Mouse (Mus musculus): ENCODE measurements around the gene Frat1. TPM values are rescaled to one million over a fixed set of nuclear protein-coding genes. Genes with fewer than 3 reads are reported as not detected.

The Frat1 gene
- polyA plus RNA-seq, 1 experiment from 2014 or later: 19.9 TPM

DNA sequence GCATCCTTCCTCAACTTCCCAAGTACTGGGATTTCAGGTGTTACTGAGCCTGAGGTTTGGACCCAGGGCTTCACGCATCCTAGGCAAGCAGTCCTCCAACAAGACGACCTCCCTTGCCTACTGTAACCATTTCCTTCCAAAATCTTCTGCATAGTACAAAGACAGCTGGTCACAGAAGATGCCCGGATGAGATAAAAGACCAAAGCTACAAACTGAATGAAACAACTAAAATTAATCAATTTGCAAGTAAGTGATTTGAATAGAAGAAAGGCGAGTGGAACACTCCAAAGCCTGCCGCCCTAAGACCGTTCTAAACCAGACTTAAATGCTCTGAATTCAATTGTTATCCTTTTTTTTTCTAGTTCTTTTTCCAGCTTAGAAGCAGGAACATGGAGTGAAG is 5.6 kb downstream of the Frat1 start:
- H3K4me1 ChIP-seq (replicated peaks; ENCODE audit: control insufficient read depth, insufficient read depth, low read length): peaks cover 68% of the 10 kb centered on the region
- no peak for ATAC-seq (replicated peaks; ENCODE audit: low FRiP score)
- H3K27me3 ChIP-seq (replicated peaks; ENCODE audit: control insufficient read depth, insufficient read depth, low read length): no peaks in the 10 kb centered on the region
- no peak for DNase-seq (ENCODE audit: low spot score)
- 46% methylated on average over 6 of the region's 6 CpGs for WGBS
- H3K36me3 ChIP-seq (ENCODE audit: control insufficient read depth, insufficient read depth, low read length): no peaks in the 10 kb centered on the region
- H3K27ac ChIP-seq (ENCODE audit: low read depth, low read length): peak overlapping the region; percentile 99
- peak overlapping the region; percentile 26; the same call in 1 of the 2 replicates for H3K4me3 ChIP-seq (ENCODE audit: low read depth, low read length)
- no peaks in the 10 kb centered on the region for H3K9me3 ChIP-seq (ENCODE audit: control insufficient read depth, low read length)
- H3K9ac ChIP-seq (ENCODE audit: low read depth, low read length): 0 out of 2 replicates have a peak overlapping the region, but pooled peaks have one; percentile 22
- H3K4me2 ChIP-seq: peak overlapping the region; percentile 61

DNA sequence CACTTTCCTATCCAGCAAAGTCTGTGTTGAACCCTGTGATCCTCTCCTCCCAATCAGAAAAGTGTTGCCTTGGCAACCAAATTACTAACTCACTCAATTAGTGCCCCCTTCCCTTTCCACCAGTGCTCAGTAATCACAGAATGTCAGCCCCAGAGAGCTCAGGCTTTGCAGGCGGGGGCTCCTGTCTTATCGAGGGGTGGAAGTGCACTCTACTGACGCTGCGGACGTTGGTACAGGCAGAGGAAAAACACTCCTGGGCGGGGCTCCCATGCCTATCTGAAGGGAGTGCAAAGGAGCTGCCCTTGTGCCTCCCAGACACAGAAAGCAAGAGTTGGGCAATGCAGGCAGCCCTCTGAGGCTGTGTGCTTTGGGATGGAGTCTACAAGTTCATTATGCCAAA is 6.0 kb downstream of the Frat1 start:
- peak; percentile 90 for ATAC-seq (replicated peaks; ENCODE audit: low FRiP score)
- Histone ChIP-seq H3K4me1 (replicated peaks; ENCODE audit: control insufficient read depth, insufficient read depth, low read length) (peaks cover 68% of the 10 kb centered on the region), H3K27me3 (replicated peaks; ENCODE audit: control insufficient read depth, insufficient read depth, low read length) (no peaks in the 10 kb centered on the region), H3K36me3 (ENCODE audit: control insufficient read depth, insufficient read depth, low read length) (no peaks in the 10 kb centered on the region), H3K27ac (ENCODE audit: low read depth, low read length) (peak overlapping the region; percentile 99), H3K4me2 (peak overlapping the region; percentile 61), H3K4me3 (ENCODE audit: low read depth, low read length) (peak overlapping the region; percentile 26), H3K9me3 (ENCODE audit: control insufficient read depth, low read length) (no peaks in the 10 kb centered on the region), H3K9ac (ENCODE audit: low read depth, low read length) (peak overlapping the region; percentile 56; the same call in 1 of the 2 replicates)
- DNase-seq (ENCODE audit: low spot score): peak; percentile 80
- WGBS: under 1% methylated on average over 6 of the region's 6 CpGs

GRCm38 (mm10) chr19:41836719-41837118 is 6.9 kb downstream of the Frat1 start:
- Histone ChIP-seq H3K4me1 (replicated peaks; ENCODE audit: control insufficient read depth, insufficient read depth, low read length) (peaks cover 71% of the 10 kb centered on the region), H3K36me3 (ENCODE audit: control insufficient read depth, insufficient read depth, low read length) (no peaks in the 10 kb centered on the region), H3K27me3 (replicated peaks; ENCODE audit: control insufficient read depth, insufficient read depth, low read length) (no peaks in the 10 kb centered on the region), H3K9me3 (ENCODE audit: control insufficient read depth, low read length) (no peaks in the 10 kb centered on the region), H3K4me3 (ENCODE audit: low read depth, low read length) (peak overlapping the region; percentile 9; the same call in 1 of the 2 replicates), H3K4me2 (peak overlapping the region; percentile 61), H3K27ac (ENCODE audit: low read depth, low read length) (peak overlapping the region; percentile 99), H3K9ac (ENCODE audit: low read depth, low read length) (peak overlapping the region; percentile 56; the same call in 1 of the 2 replicates)
- DNase-seq (ENCODE audit: low spot score): no peak
- WGBS: 44% methylated on average over 3 of the region's 3 CpGs
- no peak for ATAC-seq (replicated peaks; ENCODE audit: low FRiP score)

GRCm38 (mm10) chr19:41837194-41837916 is 7.6 kb downstream of the Frat1 start:
- H3K4me2 ChIP-seq: peak overlapping the region; percentile 61
- H3K9ac ChIP-seq (ENCODE audit: low read depth, low read length): peak overlapping the region; percentile 56
- peak; percentile 62 for ATAC-seq (replicated peaks; ENCODE audit: low FRiP score)
- H3K27me3 ChIP-seq (replicated peaks; ENCODE audit: control insufficient read depth, insufficient read depth, low read length): no peaks in the 10 kb centered on the region
- H3K4me3 ChIP-seq (ENCODE audit: low read depth, low read length): peak overlapping the region; percentile 16; the same call in 1 of the 2 replicates
- no peak for DNase-seq (ENCODE audit: low spot score)
- no peaks in the 10 kb centered on the region for H3K36me3 ChIP-seq (ENCODE audit: control insufficient read depth, insufficient read depth, low read length)
- H3K4me1 ChIP-seq (replicated peaks; ENCODE audit: control insufficient read depth, insufficient read depth, low read length): peaks cover 65% of the 10 kb centered on the region
- no peaks in the 10 kb centered on the region for H3K9me3 ChIP-seq (ENCODE audit: control insufficient read depth, low read length)
- WGBS: 27% methylated on average over 9 of the region's 9 CpGs
- H3K27ac ChIP-seq (ENCODE audit: low read depth, low read length): peak overlapping the region; percentile 99

DNA sequence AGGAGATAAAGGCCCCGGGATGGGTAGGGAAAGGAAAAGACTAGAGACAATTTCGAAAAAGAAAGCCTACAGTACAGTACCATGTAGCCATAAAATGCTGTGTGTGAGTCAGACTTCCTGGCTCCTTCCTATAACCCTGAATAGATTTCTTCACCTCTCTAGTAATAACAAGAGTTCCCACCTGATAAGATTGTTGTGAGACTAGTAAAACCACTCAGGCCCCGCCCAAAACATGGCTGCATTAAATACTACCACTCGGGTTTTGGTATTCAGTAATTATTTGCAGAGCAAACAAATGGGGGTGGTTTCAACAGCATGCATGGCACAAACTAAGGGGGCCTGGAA is 8.1 kb downstream of the Frat1 start:
- Histone ChIP-seq H3K27me3 (replicated peaks; ENCODE audit: control insufficient read depth, insufficient read depth, low read length) (no peaks in the 10 kb centered on the region), H3K27ac (ENCODE audit: low read depth, low read length) (peak overlapping the region; percentile 99), H3K4me2 (peak overlapping the region; percentile 61), H3K4me1 (replicated peaks; ENCODE audit: control insufficient read depth, insufficient read depth, low read length) (peaks cover 59% of the 10 kb centered on the region), H3K9me3 (ENCODE audit: control insufficient read depth, low read length) (no peaks in the 10 kb centered on the region), H3K36me3 (ENCODE audit: control insufficient read depth, insufficient read depth, low read length) (no peaks in the 10 kb centered on the region), H3K9ac (ENCODE audit: low read depth, low read length) (peak overlapping the region; percentile 56), H3K4me3 (ENCODE audit: low read depth, low read length) (peak overlapping the region; percentile 16; the same call in 1 of the 2 replicates)
- WGBS: 29% methylated on average over 4 of the region's 4 CpGs
- peak; percentile 37 for ATAC-seq (replicated peaks; ENCODE audit: low FRiP score)
- DNase-seq (ENCODE audit: low spot score): no peak

DNA sequence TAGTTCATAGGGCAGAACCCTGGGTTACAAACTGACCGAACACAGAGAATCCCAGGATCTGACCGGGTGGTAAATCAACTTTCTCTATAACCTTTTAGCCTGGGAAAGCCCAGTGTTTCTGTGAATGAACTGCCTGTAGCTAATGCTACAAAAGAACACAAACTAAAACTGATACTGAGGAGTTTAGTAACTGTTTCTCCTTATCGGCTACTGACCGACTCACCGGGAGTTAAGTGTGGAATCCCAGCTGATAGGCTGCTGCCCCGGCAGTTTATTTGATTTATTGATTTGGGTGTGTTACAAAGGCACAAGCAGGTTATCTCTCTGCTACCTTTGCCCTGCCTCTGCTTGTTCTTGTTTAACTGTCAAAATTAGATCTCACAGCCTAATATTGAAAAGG is 9.0 kb downstream of the Frat1 start:
- H3K4me1 ChIP-seq (replicated peaks; ENCODE audit: control insufficient read depth, insufficient read depth, low read length): peaks cover 54% of the 10 kb centered on the region
- peak overlapping the region; percentile 56 for H3K9ac ChIP-seq (ENCODE audit: low read depth, low read length)

GRCm38 (mm10) chr19:41839685-41840084 is 9.9 kb downstream of the Frat1 start:
- 89% methylated on average over 3 of the region's 3 CpGs for WGBS
- no peak for ATAC-seq (replicated peaks; ENCODE audit: low FRiP score)
- no peak overlapping the region for H3K9ac ChIP-seq (ENCODE audit: low read depth, low read length)
- peaks cover 54% of the 10 kb centered on the region for H3K4me1 ChIP-seq (replicated peaks; ENCODE audit: control insufficient read depth, insufficient read depth, low read length)
- H3K27ac ChIP-seq (ENCODE audit: low read depth, low read length): peak overlapping the region; percentile 99
- H3K9me3 ChIP-seq (ENCODE audit: control insufficient read depth, low read length): no peaks in the 10 kb centered on the region
- H3K4me2 ChIP-seq: peak overlapping the region; percentile 61; the same call in 1 of the 2 replicates
- no peaks in the 10 kb centered on the region for H3K27me3 ChIP-seq (replicated peaks; ENCODE audit: control insufficient read depth, insufficient read depth, low read length)
- no peak for DNase-seq (ENCODE audit: low spot score)
- no peaks in the 10 kb centered on the region for H3K36me3 ChIP-seq (ENCODE audit: control insufficient read depth, insufficient read depth, low read length)
- no peak overlapping the region for H3K4me3 ChIP-seq (ENCODE audit: low read depth, low read length)

More for the DNA sequence above, 9.0 kb downstream of the Frat1 start:
- DNase-seq (ENCODE audit: low spot score) (no peak), ATAC-seq (replicated peaks; ENCODE audit: low FRiP score) (peak; percentile 15; the same call in 1 of the 2 replicates)
- Histone ChIP-seq H3K4me2 (peak overlapping the region; percentile 61), H3K4me3 (ENCODE audit: low read depth, low read length) (no peak overlapping the region), H3K36me3 (ENCODE audit: control insufficient read depth, insufficient read depth, low read length) (no peaks in the 10 kb centered on the region), H3K9me3 (ENCODE audit: control insufficient read depth, low read length) (no peaks in the 10 kb centered on the region), H3K27ac (ENCODE audit: low read depth, low read length) (peak overlapping the region; percentile 99), H3K27me3 (replicated peaks; ENCODE audit: control insufficient read depth, insufficient read depth, low read length) (no peaks in the 10 kb centered on the region)
- 19% methylated on average over 6 of the region's 6 CpGs for WGBS

DNA sequence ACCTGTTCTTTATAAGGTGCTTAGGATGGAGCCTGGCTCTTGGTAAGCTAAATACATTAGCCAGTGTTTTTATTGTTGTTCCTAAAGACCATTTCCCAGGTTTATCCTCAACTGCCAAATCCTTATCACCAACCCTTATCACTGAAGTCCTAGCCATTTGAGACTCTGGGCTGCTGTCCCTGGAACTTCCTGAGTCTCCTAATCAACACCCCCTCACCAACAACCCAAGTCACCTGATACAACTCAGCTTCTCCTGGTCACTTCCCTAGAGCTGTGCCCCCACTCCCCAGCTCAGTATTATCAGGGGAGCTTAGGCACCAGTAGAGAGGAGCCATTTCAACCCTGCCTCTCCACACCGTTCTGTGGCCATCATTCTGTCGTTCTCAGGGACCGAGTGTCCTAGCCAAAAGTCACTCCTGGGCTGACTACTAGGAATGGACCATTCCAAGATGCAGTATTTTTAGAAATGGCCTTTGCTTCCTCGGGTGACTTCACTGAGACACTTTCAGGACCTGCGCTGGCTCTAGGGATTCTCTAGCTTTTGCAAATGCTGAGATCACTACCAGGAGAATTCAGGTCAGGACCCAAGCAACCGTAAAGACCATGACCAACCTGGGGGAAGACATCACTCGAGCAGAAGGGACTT is 11.5 kb downstream of the Frat1 start:
- DNase-seq (ENCODE audit: low spot score) (no peak), ATAC-seq (replicated peaks; ENCODE audit: low FRiP score) (no peak)
- peak overlapping the region; percentile 27; the same call in 1 of the 2 replicates for H3K27ac ChIP-seq (ENCODE audit: low read depth, low read length)
- no peaks in the 10 kb centered on the region for H3K27me3 ChIP-seq (replicated peaks; ENCODE audit: control insufficient read depth, insufficient read depth, low read length)
- peak overlapping the region; percentile 9; the same call in 1 of the 2 replicates for H3K4me2 ChIP-seq
- WGBS: 40% methylated on average over 7 of the region's 7 CpGs
- 0 out of 2 replicates have a peak overlapping the region, but pooled peaks have one; percentile 6 for H3K9ac ChIP-seq (ENCODE audit: low read depth, low read length)
- H3K4me3 ChIP-seq (ENCODE audit: low read depth, low read length): no peak overlapping the region
- H3K9me3 ChIP-seq (ENCODE audit: control insufficient read depth, low read length): no peaks in the 10 kb centered on the region
- peaks cover 42% of the 10 kb centered on the region for H3K4me1 ChIP-seq (replicated peaks; ENCODE audit: control insufficient read depth, insufficient read depth, low read length)
- no peaks in the 10 kb centered on the region for H3K36me3 ChIP-seq (ENCODE audit: control insufficient read depth, insufficient read depth, low read length)
